Mouse (Mus musculus) cerebellum, adult 2 months (tissue): ENCODE measurements around the gene Phykpl.

Source experiments
- CTCF ChIP-seq: fragments of 200-500 bp; IDR thresholded peaks from 2 replicates; pipeline ENCODE4 v1.5.1; 2011; ENCODE audit warnings: low read depth, mild to moderate bottlenecking, control low read depth, low read length, moderate library complexity, borderline replicate concordance; ENCODE audit not compliant: insufficient read depth
- POLR2A ChIP-seq: fragments of 200-500 bp; IDR thresholded peaks from 2 replicates; pipeline ENCODE4 v1.6.1; 2011; ENCODE audit warnings: low read length, control low read depth, borderline replicate concordance; ENCODE audit not compliant: insufficient read depth

- TF ChIP-seq CTCF (no peak), POLR2A (no peak)
Measured at GRCm38 (mm10) chr11:51609266-51609909, 24.8 kb downstream of the Phykpl start.
